In genomic region chr3:41332481-41332880, GRCm38 (mm10) we compare ENCODE assay signal across 24 mouse cellular contexts.
A peak's percentile ranks its signal among the peaks of the same experiment; 100 is the strongest.
DNase-seq lines count a peak whose midpoint lies in the region; ATAC-seq and TF ChIP-seq lines count a peak whose summit lies in the region.
"Had no signal": no experiment of that assay in that cellular context is flagged by ENCODE, and none has a peak within 500 bp of the region (broad histone marks: within the 10 kb centered on the region; RNA-seq: fewer than 3 reads in every experiment).

No protein-coding gene starts in this region.

- no peaks in the 10 kb centered on the region for H3K9me3 ChIP-seq in heart, postnatal 0 days (replicated peaks; ENCODE audit: control insufficient read depth, low read length)
- H3K9me3 ChIP-seq in heart, embryonic 11.5 days (replicated peaks; ENCODE audit: control insufficient read depth, low read length): 0 out of 2 replicates have a peak, but pooled peaks cover 2% of the 10 kb centered on the region
- no peaks in the 10 kb centered on the region for H3K9me3 ChIP-seq in midbrain, embryonic 16.5 days (replicated peaks; ENCODE audit: control insufficient read depth, low read length, poor library complexity, severe bottlenecking)
- H3K9me3 ChIP-seq in midbrain, embryonic 13.5 days: peaks cover 5% of the 10 kb centered on the region; the same call in 1 of the 2 replicates
- H3K9me3 ChIP-seq in liver, embryonic 11.5 days (ENCODE audit: control insufficient read depth, low read length): no peaks in the 10 kb centered on the region
- H3K9me3 ChIP-seq: embryonic facial prominence, embryonic 15.5 days; hindbrain, embryonic 15.5 days; intestine, embryonic 15.5 days; limb, embryonic 15.5 days; stomach, embryonic 15.5 days had no signal

- no peaks in the 10 kb centered on the region for H3K36me3 ChIP-seq in heart, postnatal 0 days (replicated peaks; ENCODE audit: control insufficient read depth, insufficient read depth, low read length)
- H3K36me3 ChIP-seq in heart, embryonic 11.5 days (ENCODE audit: control insufficient read depth, insufficient read depth, low read length): no peaks in the 10 kb centered on the region
- H3K36me3 ChIP-seq in midbrain, embryonic 16.5 days (ENCODE audit: control insufficient read depth, insufficient read depth, low read length): no peaks in the 10 kb centered on the region
- no peaks in the 10 kb centered on the region for H3K36me3 ChIP-seq in midbrain, embryonic 13.5 days
- no peaks in the 10 kb centered on the region for H3K36me3 ChIP-seq in liver, embryonic 11.5 days (ENCODE audit: control insufficient read depth, insufficient read depth, low read length)
- H3K36me3 ChIP-seq: embryonic facial prominence, embryonic 15.5 days; forebrain, embryonic 12.5 days; hindbrain, embryonic 15.5 days; intestine, embryonic 15.5 days; limb, embryonic 15.5 days; stomach, embryonic 15.5 days had no signal

- H3K9ac ChIP-seq in heart, postnatal 0 days (replicated peaks; ENCODE audit: low read depth, low read length): no peak overlapping the region
- no peak overlapping the region for H3K9ac ChIP-seq in heart, embryonic 11.5 days (ENCODE audit: low read depth, low read length)
- no peak overlapping the region for H3K9ac ChIP-seq in midbrain, embryonic 16.5 days (ENCODE audit: low read depth, low read length)
- H3K9ac ChIP-seq in midbrain, embryonic 13.5 days (replicated peaks): no peak overlapping the region
- no peak overlapping the region for H3K9ac ChIP-seq in liver, embryonic 11.5 days (ENCODE audit: low read depth, low read length)
- H3K9ac ChIP-seq: embryonic facial prominence, embryonic 15.5 days; forebrain, embryonic 12.5 days; hindbrain, embryonic 15.5 days; intestine, embryonic 15.5 days; limb, embryonic 15.5 days; stomach, embryonic 15.5 days had no signal

- no peak overlapping the region for H3K4me3 ChIP-seq in heart, postnatal 0 days (ENCODE audit: low read depth, low read length)
- no peak overlapping the region for H3K4me3 ChIP-seq in heart, embryonic 11.5 days (ENCODE audit: low read depth, low read length)
- H3K4me3 ChIP-seq in midbrain, embryonic 16.5 days (ENCODE audit: low read depth, low read length): no peak overlapping the region
- no peak overlapping the region for H3K4me3 ChIP-seq in midbrain, embryonic 13.5 days (replicated peaks)
- no peak overlapping the region for H3K4me3 ChIP-seq in liver, embryonic 11.5 days (ENCODE audit: low read depth, low read length)
- H3K4me3 ChIP-seq: embryonic facial prominence, embryonic 15.5 days; forebrain, embryonic 12.5 days; hindbrain, embryonic 15.5 days; intestine, embryonic 15.5 days; left cerebral cortex, adult 2 months; limb, embryonic 15.5 days; megakaryocyte, embryonic 14.5 days; stomach, embryonic 15.5 days had no signal

- DNase-seq in heart, postnatal 0 days (ENCODE audit: low spot score): no peak
- peak; percentile 36 for DNase-seq in adipocyte (ENCODE audit: low spot score)
- peak; percentile 10 for DNase-seq in lung, postnatal 25 days (ENCODE audit: low spot score)
- no peak for DNase-seq in thymus, postnatal 14 days
- no peak for DNase-seq in liver, embryonic 11.5 days (ENCODE audit: low spot score)
- DNase-seq: adrenal gland, adult 8-10 months; cerebellum, adult 9-11 months; gastrocnemius, postnatal 14 days; kidney, adult 9 months; kidney, postnatal 4 days; layer of hippocampus, adult 9-11 months; thymus, adult 18-20 months had no signal

- no peaks in the 10 kb centered on the region for H3K27me3 ChIP-seq in heart, postnatal 0 days (ENCODE audit: control insufficient read depth, insufficient read depth, low read length)
- no peaks in the 10 kb centered on the region for H3K27me3 ChIP-seq in heart, embryonic 11.5 days (ENCODE audit: control insufficient read depth, insufficient read depth, low read length)
- H3K27me3 ChIP-seq in midbrain, embryonic 16.5 days (ENCODE audit: control insufficient read depth, insufficient read depth, low read depth, low read length): no peaks in the 10 kb centered on the region
- H3K27me3 ChIP-seq in midbrain, embryonic 13.5 days: no peaks in the 10 kb centered on the region
- no peaks in the 10 kb centered on the region for H3K27me3 ChIP-seq in liver, embryonic 11.5 days (replicated peaks; ENCODE audit: control insufficient read depth, insufficient read depth, low read length)
- H3K27me3 ChIP-seq: embryonic facial prominence, embryonic 15.5 days; forebrain, embryonic 12.5 days; hindbrain, embryonic 15.5 days; intestine, embryonic 15.5 days; limb, embryonic 15.5 days; megakaryocyte, embryonic 14.5 days; stomach, embryonic 15.5 days had no signal

- TF ChIP-seq EP300 in heart, postnatal 0 days (IDR thresholded peaks at IDR 0.05; ENCODE audit: low read depth): no peak

- no peak overlapping the region for H3K27ac ChIP-seq in heart, postnatal 0 days (ENCODE audit: low read depth)
- no peak overlapping the region for H3K27ac ChIP-seq in heart, embryonic 11.5 days (ENCODE audit: low read depth, low read length)
- no peak overlapping the region for H3K27ac ChIP-seq in midbrain, embryonic 16.5 days (ENCODE audit: low read length)
- no peak overlapping the region for H3K27ac ChIP-seq in midbrain, embryonic 13.5 days
- no peak overlapping the region for H3K27ac ChIP-seq in liver, embryonic 11.5 days (ENCODE audit: low read depth, low read length)
- H3K27ac ChIP-seq: embryonic facial prominence, embryonic 15.5 days; forebrain, embryonic 12.5 days; hindbrain, embryonic 15.5 days; intestine, embryonic 15.5 days; left cerebral cortex, adult 2 months; limb, embryonic 15.5 days; stomach, embryonic 15.5 days had no signal

- H3K4me2 ChIP-seq in heart, postnatal 0 days (ENCODE audit: low read depth, low read length): no peak overlapping the region
- no peak overlapping the region for H3K4me2 ChIP-seq in heart, embryonic 11.5 days
- no peak overlapping the region for H3K4me2 ChIP-seq in midbrain, embryonic 16.5 days (ENCODE audit: low read length)
- H3K4me2 ChIP-seq in midbrain, embryonic 13.5 days (replicated peaks): no peak overlapping the region
- H3K4me2 ChIP-seq in liver, embryonic 11.5 days: no peak overlapping the region
- H3K4me2 ChIP-seq: embryonic facial prominence, embryonic 15.5 days; forebrain, embryonic 12.5 days; hindbrain, embryonic 15.5 days; intestine, embryonic 15.5 days; limb, embryonic 15.5 days; stomach, embryonic 15.5 days had no signal

- 29% methylated on average over 7 of the region's 7 CpGs for WGBS in heart, postnatal 0 days
- 61% methylated on average over 7 of the region's 7 CpGs for WGBS in heart, embryonic 11.5 days (ENCODE audit: insufficient replicate concordance)
- 57% methylated on average over 7 of the region's 7 CpGs for WGBS in midbrain, embryonic 16.5 days
- 70% methylated on average over 7 of the region's 7 CpGs for WGBS in midbrain, embryonic 13.5 days
- 68% methylated on average over 7 of the region's 7 CpGs for WGBS in liver, embryonic 11.5 days

- TF ChIP-seq CTCF in heart, postnatal 0 days (IDR thresholded peaks at IDR 0.05; ENCODE audit: low read depth): no peak

- H3K4me1 ChIP-seq in heart, postnatal 0 days (ENCODE audit: control insufficient read depth, insufficient read depth): peaks cover 6% of the 10 kb centered on the region; the same call in 1 of the 2 replicates
- H3K4me1 ChIP-seq in heart, embryonic 11.5 days (ENCODE audit: control insufficient read depth, insufficient read depth, low read length): no peaks in the 10 kb centered on the region
- no peaks in the 10 kb centered on the region; the same call in 1 of the 2 replicates for H3K4me1 ChIP-seq in midbrain, embryonic 16.5 days (ENCODE audit: control insufficient read depth, insufficient read depth, low read length)
- H3K4me1 ChIP-seq in midbrain, embryonic 13.5 days (replicated peaks): no peaks in the 10 kb centered on the region
- no peaks in the 10 kb centered on the region for H3K4me1 ChIP-seq in liver, embryonic 11.5 days (replicated peaks; ENCODE audit: control insufficient read depth, insufficient read depth, low read length)
- H3K4me1 ChIP-seq: forebrain, embryonic 12.5 days; hindbrain, embryonic 15.5 days; intestine, embryonic 15.5 days; megakaryocyte, embryonic 14.5 days; stomach, embryonic 15.5 days had no signal

- peak; percentile 71; the same call in 1 of the 2 replicates for ATAC-seq in heart, postnatal 0 days (ENCODE audit: insufficient read depth, low read depth)
- ATAC-seq in heart, embryonic 11.5 days (replicated peaks; ENCODE audit: insufficient number of reproducible peaks, low FRiP score, low TSS enrichment): no peak
- peak; percentile 71 for ATAC-seq in midbrain, embryonic 16.5 days
- ATAC-seq in midbrain, embryonic 13.5 days: no peak
- no peak for ATAC-seq in liver, embryonic 11.5 days (replicated peaks; ENCODE audit: low FRiP score)
- ATAC-seq: CD4-positive, CD25-positive, alpha-beta regulatory T cell, adult 4 months; intestine, embryonic 15.5 days had no signal

Comparison
In these comparisons a context has a peak if more than half of its experiments do, and no peak if none do; other contexts are left out.
1. ATAC-seq: peak in heart, postnatal 0 days (single experiment) and midbrain, embryonic 16.5 days (single experiment); none in heart, embryonic 11.5 days (single experiment), midbrain, embryonic 13.5 days (single experiment) and liver, embryonic 11.5 days (single experiment).
2. DNase-seq: peak in adipocyte (single experiment) and lung, postnatal 25 days (single experiment); none in heart, postnatal 0 days (single experiment), thymus, postnatal 14 days (single experiment) and liver, embryonic 11.5 days (single experiment).